In the genomic region with DNA sequence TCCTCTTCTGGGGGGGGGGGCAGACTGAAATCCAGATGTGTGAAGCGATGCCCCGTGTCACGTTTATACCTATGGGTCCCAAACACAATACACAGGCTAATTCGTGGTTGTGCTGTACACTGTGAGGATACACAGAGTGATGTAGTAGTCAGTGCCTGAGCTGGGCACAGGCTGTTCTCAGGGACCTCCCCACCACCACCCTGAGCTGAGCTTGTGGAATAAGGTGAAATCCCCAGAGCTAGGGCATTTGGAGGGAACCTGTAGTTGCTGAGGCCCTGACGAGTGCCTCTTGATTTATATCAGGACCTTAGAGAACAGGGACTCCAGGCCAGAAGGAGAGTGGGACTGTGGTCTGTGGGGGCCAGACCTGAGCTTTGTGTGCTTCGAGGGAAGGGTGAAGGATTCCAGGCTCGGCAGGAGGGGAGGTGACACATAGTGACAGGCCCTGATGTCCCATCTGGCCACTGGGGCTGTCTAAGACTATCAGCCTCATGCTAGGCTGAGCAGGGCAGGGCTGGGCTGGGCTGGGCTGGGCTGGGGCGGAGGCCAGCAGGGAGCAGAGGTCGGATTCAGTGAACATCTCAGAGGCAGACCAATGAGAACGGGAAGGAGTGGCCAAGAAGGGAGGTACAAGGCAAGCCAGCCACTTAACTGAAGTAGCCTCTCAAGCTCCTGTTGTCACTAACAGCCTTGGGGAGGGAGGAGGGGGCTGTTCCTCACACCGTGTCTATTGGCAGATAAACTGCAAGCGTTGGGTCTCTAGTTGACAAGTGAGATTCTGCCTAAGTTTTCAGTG, we compare ENCODE assay signal across 8 mouse cellular contexts. TPM values are rescaled to one million over a fixed set of nuclear protein-coding genes. Genes with fewer than 3 reads are reported as not detected.
DNase-seq lines count a peak whose midpoint lies in the region; ATAC-seq lines count a peak whose summit lies in the region.

No protein-coding gene starts in this region.

- intact Hi-C loops in left cerebral cortex, postnatal 36 days (cut with DNase I) = no loop called here

- peak; percentile 51 for DNase-seq in midbrain, embryonic 10.5 days (ENCODE audit: low spot score)
- no peak for DNase-seq in midbrain, embryonic 14.5 days
- DNase-seq in large intestine, adult 2 months (ENCODE audit: low read depth, low spot score) = peak; percentile 58
- peak; percentile 31 for DNase-seq in skeletal muscle tissue, adult 2 months (ENCODE audit: low read depth, low spot score)
- no peak for DNase-seq in spleen, postnatal 14 days (ENCODE audit: low spot score in 2 of 2)
- DNase-seq in T-cell, adult 2 months (ENCODE audit: low spot score) = no peak
- DNase-seq in left cerebral cortex, postnatal 36 days (ENCODE audit: low spot score in 2 of 2) = no peak

- H3K27ac ChIP-seq in midbrain, embryonic 10.5 days (replicated peaks) = 0 out of 2 replicates have a peak overlapping the region, but pooled peaks have one; percentile 39
- H3K27ac ChIP-seq in midbrain, embryonic 14.5 days (replicated peaks; ENCODE audit: low read depth, low read length) = no peak overlapping the region
- no peak overlapping the region for H3K27ac ChIP-seq in heart, embryonic 15.5 days

- ATAC-seq in midbrain, embryonic 14.5 days (ENCODE audit: low FRiP score, low TSS enrichment) = no peak
- peak; percentile 39; the same call in 1 of the 2 replicates for ATAC-seq in heart, embryonic 15.5 days (replicated peaks; ENCODE audit: insufficient number of reproducible peaks, insufficient read depth, low FRiP score, low read depth)

- no peak overlapping the region for H3K4me2 ChIP-seq in midbrain, embryonic 14.5 days (ENCODE audit: low read length)
- 0 out of 2 replicates have a peak overlapping the region, but pooled peaks have one; percentile 12 for H3K4me2 ChIP-seq in heart, embryonic 15.5 days

- H3K9me3 ChIP-seq in midbrain, embryonic 10.5 days (replicated peaks) = no peaks in the 10 kb centered on the region
- no peaks in the 10 kb centered on the region for H3K9me3 ChIP-seq in midbrain, embryonic 14.5 days (ENCODE audit: control insufficient read depth, low read length)
- no peaks in the 10 kb centered on the region for H3K9me3 ChIP-seq in heart, embryonic 15.5 days (replicated peaks)

- no peak overlapping the region for H3K4me3 ChIP-seq in midbrain, embryonic 10.5 days
- H3K4me3 ChIP-seq in midbrain, embryonic 14.5 days (replicated peaks; ENCODE audit: low read depth, low read length) = no peak overlapping the region
- no peak overlapping the region for H3K4me3 ChIP-seq in heart, embryonic 15.5 days

- no peaks in the 10 kb centered on the region for H3K27me3 ChIP-seq in midbrain, embryonic 10.5 days (ENCODE audit: low read depth, poor library complexity, severe bottlenecking)
- no peaks in the 10 kb centered on the region for H3K27me3 ChIP-seq in midbrain, embryonic 14.5 days (ENCODE audit: control insufficient read depth, insufficient read depth, low read length)
- no peaks in the 10 kb centered on the region for H3K27me3 ChIP-seq in heart, embryonic 15.5 days

- H3K4me1 ChIP-seq in midbrain, embryonic 10.5 days = peaks cover 21% of the 10 kb centered on the region
- H3K4me1 ChIP-seq in midbrain, embryonic 14.5 days (ENCODE audit: control insufficient read depth, insufficient read depth, low read length) = 0 out of 2 replicates have a peak, but pooled peaks cover 2% of the 10 kb centered on the region
- peaks cover 24% of the 10 kb centered on the region for H3K4me1 ChIP-seq in heart, embryonic 15.5 days (replicated peaks)

- WGBS in midbrain, embryonic 10.5 days = 39% methylated on average over 12 of the region's 12 CpGs
- WGBS in midbrain, embryonic 14.5 days = 42% methylated on average over 12 of the region's 12 CpGs
- 41% methylated on average over 12 of the region's 12 CpGs for WGBS in heart, embryonic 15.5 days
- WGBS in large intestine, adult 2 months = 40% methylated on average over 12 of the region's 12 CpGs

- H3K36me3 ChIP-seq in midbrain, embryonic 10.5 days = no peaks in the 10 kb centered on the region
- H3K36me3 ChIP-seq in midbrain, embryonic 14.5 days (ENCODE audit: control insufficient read depth, insufficient read depth, low read length) = no peaks in the 10 kb centered on the region
- no peaks in the 10 kb centered on the region for H3K36me3 ChIP-seq in heart, embryonic 15.5 days

- H3K9ac ChIP-seq in midbrain, embryonic 14.5 days (replicated peaks; ENCODE audit: low read length) = no peak overlapping the region
- no peak overlapping the region for H3K9ac ChIP-seq in heart, embryonic 15.5 days

RNA-seq across cellular contexts. Expression of gene Fbxw11, which starts 40.8 kb away (rescaled TPM):
- 93.9 and 102 TPM in 2 replicates for polyA plus RNA-seq in midbrain, embryonic 10.5 days (2016; fragmentation: Nextera tagmentation; extraction: Ambion mirVana)
- polyA plus RNA-seq in midbrain, embryonic 14.5 days (2014; fragmentation: Nextera tagmentation; extraction: Ambion mirVana) = 93.5 and 120 TPM in 2 replicates
- polyA plus RNA-seq in heart, embryonic 15.5 days (2015; fragmentation: Nextera tagmentation; extraction: Ambion mirVana) = 58.8 and 66.8 TPM in 2 replicates
- 31.9 and 41.2 TPM in 2 replicates for polyA plus RNA-seq in large intestine, adult 2 months (2012; rRNA removed)
- 100 to 1,000 TPM; 119 to 124 TPM for total RNA-seq in left cerebral cortex, postnatal 36 days (2021)

Comparison
In these comparisons a context has a peak if more than half of its experiments do, and no peak if none do; other contexts are left out.
1. DNase-seq: peak in midbrain, embryonic 10.5 days (single experiment), large intestine, adult 2 months (single experiment) and skeletal muscle tissue, adult 2 months (single experiment); none in midbrain, embryonic 14.5 days (single experiment), spleen, postnatal 14 days (0 of 2), T-cell, adult 2 months (single experiment) and left cerebral cortex, postnatal 36 days (0 of 2).